In genomic region chr12:107887621-107888020, GRCm38 (mm10) we compare ENCODE assay signal across 27 mouse cellular contexts.
A peak's percentile ranks its signal among the peaks of the same experiment; 100 is the strongest.
DNase-seq lines count a peak whose midpoint lies in the region; ATAC-seq and TF ChIP-seq lines count a peak whose summit lies in the region.
"Had no signal": no experiment of that assay in that cellular context is flagged by ENCODE, and none has a peak within 500 bp of the region (broad histone marks: within the 10 kb centered on the region; RNA-seq: fewer than 3 reads in every experiment).

No protein-coding gene starts in this region.

- peaks cover 22% of the 10 kb centered on the region for H3K27me3 ChIP-seq in hindbrain, embryonic 10.5 days (ENCODE audit: insufficient read depth, poor library complexity, severe bottlenecking)
- H3K27me3 ChIP-seq in hindbrain, postnatal 0 days (ENCODE audit: insufficient read depth, low read length), result 0 out of 2 replicates have a peak, but pooled peaks cover 2% of the 10 kb centered on the region
- H3K27me3 ChIP-seq in embryonic facial prominence, embryonic 10.5 days (replicated peaks; ENCODE audit: low read depth, poor library complexity, severe bottlenecking), result peaks cover 16% of the 10 kb centered on the region; the same call in 1 of the 2 replicates
- H3K27me3 ChIP-seq in embryonic facial prominence, embryonic 13.5 days, result no peaks in the 10 kb centered on the region
- 0 out of 2 replicates have a peak, but pooled peaks cover 7% of the 10 kb centered on the region for H3K27me3 ChIP-seq in limb, embryonic 13.5 days
- H3K27me3 ChIP-seq: hindbrain, embryonic 12.5 days; midbrain, embryonic 15.5 days had no signal

- intact Hi-C loops in left cerebral cortex, postnatal 4 days (cut with DNase I), result no loop called here

- H3K4me2 ChIP-seq in hindbrain, postnatal 0 days (ENCODE audit: low read depth, low read length), result no peak overlapping the region
- H3K4me2 ChIP-seq in embryonic facial prominence, embryonic 13.5 days, result no peak overlapping the region
- H3K4me2 ChIP-seq in limb, embryonic 13.5 days (replicated peaks), result no peak overlapping the region
- H3K4me2 ChIP-seq: heart, embryonic 15.5 days; hindbrain, embryonic 12.5 days; lung, embryonic 14.5 days; midbrain, embryonic 15.5 days had no signal

- no peak for ATAC-seq in hindbrain, postnatal 0 days
- no peak for ATAC-seq in embryonic facial prominence, embryonic 13.5 days (ENCODE audit: insufficient number of reproducible peaks, insufficient read depth, low FRiP score, low TSS enrichment, low read depth)
- no peak for ATAC-seq in limb, embryonic 13.5 days (ENCODE audit: low FRiP score, low read depth)
- ATAC-seq: activated CD4-positive, CD25-positive, alpha-beta regulatory T cell, adult 4 months; intestine, embryonic 16.5 days; midbrain, embryonic 15.5 days had no signal

- H3K9me3 ChIP-seq in hindbrain, embryonic 10.5 days, result no peaks in the 10 kb centered on the region
- no peaks in the 10 kb centered on the region for H3K9me3 ChIP-seq in hindbrain, postnatal 0 days (ENCODE audit: low read length)
- no peaks in the 10 kb centered on the region for H3K9me3 ChIP-seq in embryonic facial prominence, embryonic 10.5 days
- H3K9me3 ChIP-seq in embryonic facial prominence, embryonic 13.5 days, result no peaks in the 10 kb centered on the region
- no peaks in the 10 kb centered on the region for H3K9me3 ChIP-seq in limb, embryonic 13.5 days
- H3K9me3 ChIP-seq: heart, embryonic 10.5 days; heart, embryonic 15.5 days; hindbrain, embryonic 12.5 days; midbrain, embryonic 15.5 days had no signal

- peak overlapping the region; percentile 45 for H3K27ac ChIP-seq in hindbrain, embryonic 10.5 days
- no peak overlapping the region for H3K27ac ChIP-seq in hindbrain, postnatal 0 days
- peak overlapping the region; percentile 71; the same call in 1 of the 2 replicates for H3K27ac ChIP-seq in embryonic facial prominence, embryonic 10.5 days (replicated peaks)
- H3K27ac ChIP-seq in embryonic facial prominence, embryonic 13.5 days, result no peak overlapping the region; the same call in 1 of the 2 replicates
- peak overlapping the region; percentile 29; the same call in 1 of the 2 replicates for H3K27ac ChIP-seq in limb, embryonic 13.5 days
- H3K27ac ChIP-seq: heart, embryonic 10.5 days; heart, embryonic 15.5 days; hindbrain, embryonic 12.5 days; kidney, postnatal 0 days; liver, embryonic 14.5 days; midbrain, embryonic 15.5 days had no signal

- peaks cover 60% of the 10 kb centered on the region for H3K4me1 ChIP-seq in hindbrain, embryonic 10.5 days (replicated peaks)
- 0 out of 2 replicates have a peak, but pooled peaks cover 3% of the 10 kb centered on the region for H3K4me1 ChIP-seq in hindbrain, postnatal 0 days (ENCODE audit: insufficient read depth, low read length)
- H3K4me1 ChIP-seq in embryonic facial prominence, embryonic 10.5 days, result peaks cover 56% of the 10 kb centered on the region
- H3K4me1 ChIP-seq in embryonic facial prominence, embryonic 13.5 days, result peaks cover 53% of the 10 kb centered on the region
- peaks cover 51% of the 10 kb centered on the region for H3K4me1 ChIP-seq in limb, embryonic 13.5 days
- H3K4me1 ChIP-seq: midbrain, embryonic 15.5 days had no signal

- H3K9ac ChIP-seq in hindbrain, postnatal 0 days (replicated peaks; ENCODE audit: low read length), result no peak overlapping the region
- H3K9ac ChIP-seq in embryonic facial prominence, embryonic 13.5 days, result 0 out of 2 replicates have a peak overlapping the region, but pooled peaks have one; percentile 36
- H3K9ac ChIP-seq in limb, embryonic 13.5 days, result no peak overlapping the region
- H3K9ac ChIP-seq: heart, embryonic 15.5 days; hindbrain, embryonic 12.5 days; liver, embryonic 14.5 days; lung, embryonic 14.5 days; midbrain, embryonic 15.5 days had no signal

- no peak for DNase-seq in hindbrain, embryonic 10.5 days (ENCODE audit: low spot score)
- DNase-seq in hindbrain, postnatal 0 days (ENCODE audit: low spot score), result no peak
- no peak for DNase-seq in embryonic facial prominence, embryonic 10.5 days (ENCODE audit: low spot score)
- DNase-seq in lung, adult 18-20 months, result no peak
- DNase-seq in left cerebral cortex, postnatal 4 days, result no peak
- DNase-seq: adrenal gland, adult 2 months; adrenal gland, postnatal 36 days; B cell, adult 2 months; cerebellum, adult 18-20 months; gastrocnemius, postnatal 10 days; kidney, adult 8-10 months; liver; lung, embryonic 14.5 days; lung, postnatal 14 days; right cerebral cortex, postnatal 25 days; thymus, adult 2 months; thymus, postnatal 36 days had no signal

- no peak overlapping the region for H3K4me3 ChIP-seq in hindbrain, embryonic 10.5 days
- no peak overlapping the region for H3K4me3 ChIP-seq in hindbrain, postnatal 0 days (ENCODE audit: low read length)
- no peak overlapping the region for H3K4me3 ChIP-seq in embryonic facial prominence, embryonic 10.5 days
- no peak overlapping the region for H3K4me3 ChIP-seq in embryonic facial prominence, embryonic 13.5 days
- H3K4me3 ChIP-seq in limb, embryonic 13.5 days, result no peak overlapping the region
- H3K4me3 ChIP-seq: heart, embryonic 10.5 days; heart, embryonic 15.5 days; hindbrain, embryonic 12.5 days; midbrain, embryonic 15.5 days had no signal

- H3K36me3 ChIP-seq in hindbrain, embryonic 10.5 days, result no peaks in the 10 kb centered on the region
- H3K36me3 ChIP-seq in hindbrain, postnatal 0 days (ENCODE audit: insufficient read depth, low read length), result no peaks in the 10 kb centered on the region
- no peaks in the 10 kb centered on the region for H3K36me3 ChIP-seq in embryonic facial prominence, embryonic 10.5 days (replicated peaks)
- no peaks in the 10 kb centered on the region for H3K36me3 ChIP-seq in embryonic facial prominence, embryonic 13.5 days
- H3K36me3 ChIP-seq in limb, embryonic 13.5 days, result no peaks in the 10 kb centered on the region
- H3K36me3 ChIP-seq: heart, embryonic 10.5 days; heart, embryonic 15.5 days; hindbrain, embryonic 12.5 days; midbrain, embryonic 15.5 days had no signal

- 60% methylated on average over 6 of the region's 6 CpGs for WGBS in hindbrain, embryonic 10.5 days
- WGBS in hindbrain, postnatal 0 days, result 69% methylated on average over 6 of the region's 6 CpGs
- WGBS in embryonic facial prominence, embryonic 10.5 days, result 59% methylated on average over 6 of the region's 6 CpGs
- WGBS in embryonic facial prominence, embryonic 13.5 days, result 42% methylated on average over 6 of the region's 6 CpGs
- WGBS in limb, embryonic 13.5 days, result 27% methylated on average over 6 of the region's 6 CpGs

- TF ChIP-seq CTCF in hindbrain, postnatal 0 days (IDR thresholded peaks at IDR 0.05; ENCODE audit: low read depth), result no peak

Comparison
In these comparisons a context has a peak if more than half of its experiments do, and no peak if none do; other contexts are left out.
1. H3K27ac ChIP-seq: peak in hindbrain, embryonic 10.5 days (single experiment), embryonic facial prominence, embryonic 10.5 days (single experiment) and limb, embryonic 13.5 days (single experiment); none in hindbrain, postnatal 0 days (single experiment) and embryonic facial prominence, embryonic 13.5 days (single experiment).